Mouse (Mus musculus) left cerebral cortex, postnatal 25 days (tissue): ENCODE results near the gene Col5a1. TPM values are rescaled to one million over a fixed set of nuclear protein-coding genes. Genes with fewer than 3 reads are reported as not detected.

Experiments
- DNase-seq, 2 experiments: peaks; one replicate each; pipeline ENCODE4 v3.0.0; 2022; ENCODE audit warnings: low spot score in 2 of 2, mixed read lengths in 1 of 2
- intact Hi-C: fragments of 180-260 bp; cut with DNase I; formaldehyde crosslinking; loops from one replicate; pipeline ENCODE4 v1.15.1; 2025
- total RNA-seq, 2 experiments: library from RNA; stranded (reverse); gene quantifications; 2 replicates each; pipeline ENCODE4 v1.2.3; 2021

The Col5a1 gene
- total RNA-seq, 2 experiments from 2014 or later = 6.9 to 7.0 TPM

DNA sequence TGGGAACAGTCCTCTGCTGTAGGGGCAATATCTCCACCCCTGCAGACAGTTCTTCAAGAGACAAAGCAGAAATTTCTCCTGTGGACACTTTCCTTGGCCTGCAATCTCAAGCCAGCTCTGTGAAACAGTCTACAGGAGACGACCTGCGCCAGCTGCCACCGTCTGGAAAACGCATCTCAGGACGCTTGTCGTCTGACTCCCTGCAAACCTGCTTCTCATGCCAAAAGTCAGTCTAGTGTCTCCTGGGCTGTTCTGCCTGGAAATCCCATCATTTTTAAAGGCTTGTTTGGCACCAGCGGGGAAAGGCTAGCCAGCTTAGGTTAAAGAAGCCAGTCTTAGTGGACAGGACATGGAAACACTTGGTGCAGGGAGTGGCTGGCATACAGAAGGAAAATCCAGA, 2.9 kb upstream of the Col5a1 start:
- intact Hi-C loops = no loop called here
- no peak for DNase-seq

DNA sequence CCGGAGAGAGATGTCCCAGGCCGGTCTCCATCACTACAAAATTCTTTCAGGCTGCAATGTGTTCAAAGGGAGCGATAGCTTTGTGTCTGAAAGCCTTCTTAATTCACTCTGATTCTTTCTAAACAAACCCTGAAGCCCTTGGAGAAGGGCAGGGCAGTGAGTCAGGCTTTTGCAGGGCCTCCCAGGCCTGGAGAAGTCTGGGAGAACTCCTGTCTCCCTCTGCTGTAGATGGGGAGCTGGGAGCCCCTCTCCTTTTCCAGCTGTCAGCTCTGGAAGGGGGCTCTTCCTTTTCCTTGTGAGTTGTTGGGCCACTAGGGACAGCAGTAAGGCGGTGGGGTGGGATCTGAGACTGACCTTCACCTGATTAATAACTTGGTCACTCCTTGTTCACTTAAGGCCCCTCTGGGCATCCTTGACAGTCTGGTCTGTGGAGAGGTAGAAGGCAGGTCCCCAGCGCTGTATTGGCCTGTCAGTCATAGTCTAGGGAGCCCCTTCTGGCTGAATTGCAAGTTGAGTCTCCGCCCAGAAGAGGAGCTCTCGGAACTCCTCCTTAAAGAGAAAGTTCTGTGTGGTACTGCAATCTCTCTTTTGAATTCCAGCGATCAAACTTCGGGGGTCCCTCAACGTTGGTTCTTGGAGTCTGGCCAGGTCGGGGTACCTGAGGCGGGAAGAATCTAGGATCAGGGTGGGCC, 623 bp upstream of the Col5a1 start:
- DNase-seq = peak in 1 of 2 experiments; percentile 42
- intact Hi-C loops = loop anchor here (5.0 kb wide), 1 partner anchor 323 kb away; no protein-coding TSS in a partner anchor

DNA sequence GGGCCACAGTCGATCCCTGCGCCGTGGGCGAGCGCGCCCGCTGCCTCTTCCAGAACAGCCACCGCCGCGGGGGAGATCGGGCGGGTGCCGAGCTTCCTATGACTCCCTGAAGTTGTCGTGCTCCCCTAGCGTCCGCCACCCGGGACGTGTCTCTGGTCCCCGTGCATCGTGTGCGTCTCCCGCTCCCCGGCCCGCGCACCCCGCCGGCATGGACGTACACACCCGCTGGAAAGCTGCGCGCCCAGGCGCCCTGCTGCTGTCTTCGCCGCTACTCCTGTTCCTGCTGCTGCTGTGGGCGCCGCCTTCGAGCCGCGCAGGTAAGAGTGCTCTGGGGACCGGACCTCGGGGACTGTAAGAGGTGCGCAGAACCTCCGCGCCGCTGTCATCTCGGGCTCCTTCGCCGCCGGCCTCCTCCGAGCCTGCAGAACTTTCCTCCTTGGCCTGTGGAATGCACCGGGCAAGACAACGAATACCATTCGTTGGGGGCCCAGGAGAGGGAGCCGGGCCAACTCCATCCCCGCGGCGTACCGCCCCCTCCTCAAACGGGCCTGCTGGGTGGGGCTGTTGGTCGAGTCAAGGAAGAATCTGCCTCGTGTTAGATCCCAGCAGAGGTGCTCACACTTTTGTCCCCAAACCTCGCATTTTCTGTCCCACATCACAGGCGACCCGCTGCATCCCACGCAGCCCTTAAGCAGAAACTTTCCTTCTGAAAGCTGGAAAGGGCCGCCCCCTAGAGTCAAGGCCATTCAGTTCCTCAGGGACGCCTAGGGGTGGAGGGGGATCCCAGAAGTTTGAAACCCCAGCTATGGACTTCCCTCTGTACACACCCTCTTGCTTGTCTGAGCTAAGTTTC, 609 bp downstream of the Col5a1 start:
- intact Hi-C loops = loop anchor here (1.0 to 5.0 kb wide), 2 partner anchors 115 to 325 kb away; no protein-coding TSS in a partner anchor
- peak in 1 of 2 experiments; percentile 16 for DNase-seq

DNA sequence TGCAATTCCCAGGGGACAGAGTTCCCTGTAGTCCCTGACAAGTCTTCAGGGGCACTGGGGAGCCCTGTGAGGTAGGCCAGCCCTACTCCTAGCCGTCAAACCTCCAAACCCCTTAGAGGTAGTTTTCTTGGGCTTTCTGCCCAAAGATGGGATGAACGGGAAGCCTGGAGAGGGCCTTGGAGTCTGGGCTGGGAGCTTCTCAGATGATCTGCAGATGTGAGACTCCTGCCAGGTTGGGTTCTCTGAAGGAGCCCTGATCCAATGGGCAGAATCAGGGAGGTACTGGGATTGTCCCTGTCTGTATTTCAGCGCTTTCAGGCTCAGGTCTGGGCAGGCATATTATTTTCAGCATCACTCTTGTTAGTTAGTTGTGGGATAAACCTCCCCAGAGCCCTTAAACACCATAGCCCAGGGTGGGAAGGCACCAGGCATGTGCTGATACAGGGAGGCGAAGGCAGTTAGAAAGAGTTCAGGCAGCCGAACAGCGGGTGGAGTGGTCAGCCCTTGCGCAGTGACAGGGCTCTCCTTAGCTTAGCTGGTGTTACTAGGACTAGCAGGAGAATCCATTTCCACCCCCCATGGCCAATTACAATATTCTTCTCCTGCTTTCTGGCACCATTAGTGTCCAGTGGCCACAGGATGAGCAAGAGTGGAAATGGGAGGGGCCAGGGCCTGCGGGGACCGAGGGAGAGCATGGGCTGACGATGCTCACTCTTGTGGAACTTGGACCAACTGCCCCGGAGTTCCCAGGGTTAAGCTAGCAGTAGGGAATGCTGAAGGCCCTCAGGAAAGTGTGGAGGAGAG, 1.4 kb downstream of the Col5a1 start:
- DNase-seq = no peak
- intact Hi-C loops = loop anchor here (1.0 to 5.0 kb wide), 2 partner anchors 115 to 325 kb away; no protein-coding TSS in a partner anchor

DNA sequence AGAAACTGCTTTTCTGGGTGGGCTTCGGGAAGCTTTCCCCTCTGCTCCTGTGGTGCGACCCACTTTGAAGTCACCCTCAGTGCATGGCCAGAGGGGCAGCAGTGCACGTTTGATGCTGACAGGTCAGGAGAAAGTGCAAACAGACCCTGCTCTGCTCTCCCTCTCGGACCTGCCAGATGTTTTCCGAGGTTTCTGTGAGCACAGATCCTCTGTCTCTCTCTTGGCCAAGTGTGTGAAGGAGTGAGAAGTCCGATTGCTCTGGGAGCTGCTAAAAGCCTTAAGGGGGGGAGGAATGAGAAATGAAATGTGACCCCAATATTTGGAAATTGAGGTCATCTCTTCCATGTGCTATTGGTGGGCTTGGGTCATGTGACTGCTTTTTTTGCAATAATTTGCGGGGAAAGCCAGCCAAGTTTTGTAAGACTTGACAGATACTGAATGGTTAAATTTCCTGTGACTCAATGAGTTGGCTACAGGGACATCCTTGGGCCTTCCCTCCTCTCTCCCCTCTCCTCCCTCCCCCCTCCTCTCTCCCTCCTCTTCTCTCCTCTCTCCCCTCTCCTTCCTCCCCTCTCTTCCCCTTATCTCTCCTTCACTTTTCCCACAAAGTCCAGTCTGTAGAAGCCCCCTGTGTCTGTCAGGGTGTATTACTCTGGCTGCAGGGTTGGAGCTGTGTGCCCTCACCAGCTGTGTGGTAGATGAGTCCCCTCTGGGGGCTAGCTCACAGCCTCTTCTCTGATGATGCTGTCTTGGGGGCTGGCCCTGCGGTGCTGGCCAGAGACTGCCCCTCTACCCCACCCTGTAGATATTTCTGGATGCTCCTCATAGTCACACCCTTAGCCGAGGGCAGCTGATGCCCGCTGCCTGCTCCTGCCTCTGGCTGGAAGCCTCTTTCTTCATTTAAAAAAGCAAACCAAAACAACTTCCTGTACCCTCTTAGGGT, 2.6 kb downstream of the Col5a1 start:
- DNase-seq = no peak
- intact Hi-C loops = loop anchor here (5.0 kb wide), 1 partner anchor 327 kb away; no protein-coding TSS in a partner anchor

- DNase-seq = no peak
- intact Hi-C loops = no loop called here
Observed at GRCm38 (mm10) chr2:27891922-27892541, 5.8 kb downstream of the Col5a1 start.

DNA sequence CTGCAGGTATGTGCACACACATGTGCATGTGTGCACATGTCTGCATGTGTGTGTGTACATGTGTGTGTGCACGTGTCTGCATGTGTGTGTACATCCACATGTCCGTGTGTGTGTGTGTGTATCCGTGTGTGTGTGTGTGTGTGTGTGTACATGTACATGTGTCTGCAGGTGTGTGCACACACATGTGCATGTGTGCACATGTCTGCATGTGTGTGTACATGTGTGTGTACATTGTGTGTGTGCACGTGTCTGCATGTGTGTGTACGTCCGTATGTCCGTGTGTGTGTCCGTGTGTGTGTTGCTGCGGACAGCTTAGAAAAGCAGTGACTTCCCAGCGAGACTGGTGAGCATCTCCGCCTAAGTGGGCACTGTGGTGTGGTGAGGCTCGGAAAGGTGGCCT, 6.8 kb downstream of the Col5a1 start:
- DNase-seq = no peak
- intact Hi-C loops = no loop called here

DNA sequence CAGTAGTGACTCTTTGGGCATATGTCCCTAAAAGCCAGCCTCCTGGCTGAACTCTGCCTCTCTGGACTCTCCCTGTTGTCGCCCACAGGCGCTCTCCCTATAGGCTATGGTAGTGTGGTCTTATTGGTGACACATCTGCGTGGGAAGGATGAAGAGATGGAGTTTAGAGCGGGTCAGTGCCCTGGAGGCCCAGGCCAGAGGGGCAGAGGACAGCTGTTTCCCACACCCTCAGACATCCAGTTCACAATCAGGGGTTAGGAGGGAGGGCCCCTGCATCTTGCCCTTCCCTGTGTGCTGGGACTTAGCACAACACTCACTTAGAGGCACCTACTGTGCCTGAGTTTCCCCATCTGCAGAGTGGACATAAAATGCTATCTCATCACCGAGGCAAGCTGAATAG, 8.8 kb downstream of the Col5a1 start:
- intact Hi-C loops = no loop called here
- DNase-seq = no peak

GRCm38 (mm10) chr2:27895648-27896047, 9.4 kb downstream of the Col5a1 start:
- no peak for DNase-seq
- intact Hi-C loops = no loop called here

DNA sequence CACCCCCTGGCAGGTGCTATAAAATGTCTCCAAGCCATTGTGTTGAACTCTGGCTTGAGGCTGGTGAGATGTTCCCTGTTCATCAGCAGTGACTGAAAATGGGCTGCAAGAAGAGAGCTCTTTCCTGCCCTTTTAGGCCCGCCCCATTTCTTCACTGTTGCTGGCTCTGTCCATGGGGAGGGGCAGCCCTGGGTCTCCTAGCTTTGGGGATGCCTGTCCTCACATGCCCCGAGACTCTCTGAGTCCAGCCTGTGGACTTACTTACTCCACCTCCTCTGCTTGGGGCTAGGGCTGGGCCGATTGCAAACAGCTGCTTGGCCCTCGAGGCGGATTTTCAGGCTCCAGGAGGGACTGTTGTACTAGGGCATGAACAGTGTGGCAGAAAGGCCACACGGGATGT, 10.9 kb downstream of the Col5a1 start:
- intact Hi-C loops = no loop called here
- DNase-seq = no peak

GRCm38 (mm10) chr2:27899894-27900293, 13.7 kb downstream of the Col5a1 start:
- DNase-seq = peak in 1 of 2 experiments; percentile 38

DNA sequence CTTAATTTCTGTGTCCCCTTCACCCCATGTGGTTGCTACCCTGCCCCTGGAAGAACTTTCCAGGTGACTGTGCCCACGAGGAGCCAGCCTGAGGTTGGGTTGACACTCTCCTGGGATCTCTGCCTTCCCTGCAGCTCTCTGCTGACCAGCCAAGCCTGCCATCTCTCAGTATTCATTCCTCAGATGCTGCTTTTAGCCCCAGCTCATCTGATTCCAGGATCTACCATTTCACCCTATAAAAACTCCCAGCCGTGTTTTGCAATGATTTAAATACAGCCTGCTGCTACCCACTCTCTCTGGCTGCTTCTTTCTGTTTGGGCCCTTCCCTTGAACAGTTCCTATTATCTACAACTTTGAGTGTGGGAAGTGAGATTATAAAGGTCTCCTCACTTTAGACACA, 14.9 kb downstream of the Col5a1 start:
- DNase-seq = peak in 1 of 2 experiments; percentile 62
- intact Hi-C loops = no loop called here

More at GRCm38 (mm10) chr2:27899894-27900293, 13.7 kb downstream of the Col5a1 start:
- intact Hi-C loops = no loop called here

- intact Hi-C loops = no loop called here
- peak in 1 of 2 experiments; percentile 61 for DNase-seq
Observed at GRCm38 (mm10) chr2:27901525-27902245, 15.5 kb downstream of the Col5a1 start.

DNA sequence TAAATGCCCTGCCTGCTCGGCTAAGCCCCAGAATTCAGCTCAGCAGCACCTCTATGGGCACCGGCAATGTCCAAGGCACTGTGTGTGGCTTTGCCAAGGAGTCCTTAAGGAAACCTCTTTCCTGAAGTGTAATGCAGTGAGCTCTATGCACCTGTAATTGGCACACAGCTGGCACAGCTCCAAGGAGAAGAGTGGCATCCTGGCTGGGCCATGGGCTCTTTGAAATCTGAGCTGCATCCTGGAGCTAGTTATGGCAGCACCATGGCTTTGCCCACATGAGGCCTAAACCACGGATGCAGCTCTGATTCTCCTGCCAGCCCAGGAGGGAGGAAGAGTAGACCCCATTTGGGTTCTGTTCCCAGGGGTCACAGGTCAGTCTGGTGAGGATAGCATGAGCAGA, 16.1 kb downstream of the Col5a1 start:
- intact Hi-C loops = no loop called here

GRCm38 (mm10) chr2:27905411-27905810, 19.2 kb downstream of the Col5a1 start:
- intact Hi-C loops = no loop called here
- DNase-seq = no peak

More for the DNA sequence above, 16.1 kb downstream of the Col5a1 start:
- no peak for DNase-seq

- intact Hi-C loops = no loop called here
- DNase-seq = no peak
Observed at GRCm38 (mm10) chr2:27910501-27910900, 24.3 kb downstream of the Col5a1 start.

DNA sequence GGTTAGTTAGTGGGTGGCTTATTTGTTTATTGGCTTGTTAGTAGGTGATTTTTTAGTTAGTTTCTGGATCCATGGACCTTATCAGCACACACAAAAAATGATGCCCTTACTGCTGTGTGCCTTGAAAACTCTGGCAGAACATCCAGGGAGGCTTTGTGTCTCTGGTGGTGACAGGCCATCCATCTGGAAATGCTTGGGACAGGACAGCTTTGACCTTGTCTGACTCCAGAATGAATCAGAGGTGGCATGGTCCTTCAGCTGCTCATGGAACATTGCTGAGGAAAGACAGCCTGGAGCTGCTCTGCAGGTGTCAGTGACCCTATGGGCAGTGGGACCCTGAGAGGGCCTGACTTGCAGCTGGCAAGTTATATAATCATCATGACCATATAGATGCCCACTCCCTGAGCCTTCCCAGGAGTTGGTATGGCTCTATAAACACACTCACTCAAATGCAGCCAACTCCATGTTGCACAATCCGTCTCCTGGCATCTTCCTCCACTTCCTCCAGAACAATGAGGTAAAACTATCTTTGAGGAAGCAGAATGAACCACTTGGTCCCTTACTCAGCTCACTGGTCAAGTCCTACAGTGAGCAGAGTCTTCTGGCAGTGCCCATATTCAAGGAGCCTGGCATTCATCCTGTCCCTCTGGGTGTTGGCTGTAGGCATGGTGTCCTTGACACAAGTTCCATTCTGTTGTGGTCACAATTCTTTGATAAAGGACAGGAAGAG, 26.5 kb downstream of the Col5a1 start:
- no peak for DNase-seq
- intact Hi-C loops = no loop called here
